Mouse (Mus musculus) ovary, postnatal 10 days (tissue): ENCODE measurements around the gene Baz2b.
"Not testable (repeated sequence)": the region's sequence is repeated elsewhere in the genome, so short reads cannot be mapped to it uniquely, and the experiment has no call there.

Experiments used
- DNase-seq: peaks from one replicate; pipeline ENCODE4 v3.0.0; 2022; ENCODE audit warnings: low spot score

Gene Baz2b

GRCm38 (mm10) chr2:60200051-60200562, 9.5 kb downstream of the Baz2b start:
- no peak for DNase-seq

GRCm38 (mm10) chr2:60196841-60197240, 12.8 kb downstream of the Baz2b start:
- DNase-seq, result no peak

- DNase-seq, result no peak
Measured at GRCm38 (mm10) chr2:60181696-60182095, 27.9 kb downstream of the Baz2b start.

- no peak for DNase-seq
Measured at GRCm38 (mm10) chr2:60177490-60177889, 32.1 kb downstream of the Baz2b start.

GRCm38 (mm10) chr2:60176087-60176486, 33.6 kb downstream of the Baz2b start:
- DNase-seq, result no peak

- DNase-seq, result no peak
Measured at GRCm38 (mm10) chr2:60175078-60175477, 34.6 kb downstream of the Baz2b start.

GRCm38 (mm10) chr2:60173595-60173994, 36.0 kb downstream of the Baz2b start:
- DNase-seq, result no peak

- DNase-seq, result no peak
Measured at GRCm38 (mm10) chr2:60173190-60173589, 36.4 kb downstream of the Baz2b start.

GRCm38 (mm10) chr2:60172531-60172914, 37.1 kb downstream of the Baz2b start:
- DNase-seq, result no peak

GRCm38 (mm10) chr2:60171786-60172530, 37.7 kb downstream of the Baz2b start:
- DNase-seq, result no peak

- no peak for DNase-seq
Measured at GRCm38 (mm10) chr2:60166878-60167277, 42.8 kb downstream of the Baz2b start.

GRCm38 (mm10) chr2:60165679-60166078, 44.0 kb downstream of the Baz2b start:
- no peak for DNase-seq

- DNase-seq, result no peak
Measured at GRCm38 (mm10) chr2:60163744-60164143, 45.9 kb downstream of the Baz2b start.

GRCm38 (mm10) chr2:60152481-60152880, 57.2 kb downstream of the Baz2b start:
- no peak for DNase-seq

GRCm38 (mm10) chr2:60148651-60149050, 61.0 kb downstream of the Baz2b start:
- no peak for DNase-seq

- DNase-seq, result no peak
Measured at GRCm38 (mm10) chr2:60147428-60147827, 62.2 kb downstream of the Baz2b start.

GRCm38 (mm10) chr2:60145742-60146141, 63.9 kb downstream of the Baz2b start:
- no peak for DNase-seq

GRCm38 (mm10) chr2:60143383-60143782, 66.3 kb downstream of the Baz2b start:
- DNase-seq, result no peak

- DNase-seq, result no peak
Measured at GRCm38 (mm10) chr2:60142281-60142680, 67.4 kb downstream of the Baz2b start.

- DNase-seq, result no peak
Measured at GRCm38 (mm10) chr2:60138751-60139162, 70.9 kb downstream of the Baz2b start.

- no peak for DNase-seq
Measured at GRCm38 (mm10) chr2:60135796-60136195, 73.8 kb downstream of the Baz2b start.

- not testable (repeated sequence) for DNase-seq
Measured at GRCm38 (mm10) chr2:60134958-60135357, 74.7 kb downstream of the Baz2b start.

- no peak for DNase-seq
Measured at GRCm38 (mm10) chr2:60133072-60133471, 76.6 kb downstream of the Baz2b start.
